Mouse (Mus musculus) MEL (cell line): Measurements from ENCODE around the gene Gm960. TPM values are rescaled to one million over a fixed set of nuclear protein-coding genes. Genes with fewer than 3 reads are reported as not detected.
"Not testable (repeated sequence)": the region's sequence is repeated elsewhere in the genome, so short reads cannot be mapped to it uniquely, and the experiment has no call there.

ENCODE experiments used
- DNase-seq: peaks from one replicate; pipeline ENCODE4 v3.0.0; 2011; ENCODE audit warnings: low read depth, low spot score
- H3K27ac ChIP-seq: 2 replicates; pipeline ENCODE4 v1.5.1; 2012; ENCODE audit warnings: low read depth, mild to moderate bottlenecking, control low read depth, low read length, moderate library complexity; ENCODE audit not compliant: control insufficient read depth
- H3K27me3 ChIP-seq, 2 experiments: fragments of 150-350 bp in 1 of 2; sonication (generic) in 1 of 2; 2 replicates each; pipeline ENCODE4 v1.6.1; 2012; ENCODE audit warnings: low read length in 2 of 2, mild to moderate bottlenecking in 2 of 2, improper control_type of control experiment in 1 of 2, moderate library complexity in 1 of 2; ENCODE audit not compliant: insufficient read depth in 2 of 2, control insufficient read depth in 1 of 2
- H3K36me3 ChIP-seq, 2 experiments: 2 replicates each; pipeline ENCODE4 v1.6.1; 2012 to 2014; ENCODE audit warnings: low read length in 2 of 2, improper control_type of control experiment in 1 of 2, inconsistent platforms in 1 of 2, mild to moderate bottlenecking in 1 of 2; ENCODE audit not compliant: insufficient read depth in 2 of 2, control insufficient read depth in 1 of 2
- H3K4me1 ChIP-seq, 2 experiments: fragments of 150-350 bp in 1 of 2; sonication (generic) in 1 of 2; 2 replicates each; pipeline ENCODE4 v1.6.1; 2012; ENCODE audit warnings: low read length in 2 of 2, improper control_type of control experiment in 1 of 2, mild to moderate bottlenecking in 1 of 2; ENCODE audit not compliant: insufficient read depth in 2 of 2, control insufficient read depth in 1 of 2
- H3K4me3 ChIP-seq, 2 experiments: fragments of 150-350 bp in 1 of 2; sonication (generic) in 1 of 2; 2 replicates each; pipeline ENCODE4 v1.5.1; 2012; ENCODE audit warnings: low read depth in 2 of 2, low read length in 2 of 2, mild to moderate bottlenecking in 2 of 2, moderate library complexity in 2 of 2, control low read depth in 1 of 2, improper control_type of control experiment in 1 of 2; ENCODE audit not compliant: control insufficient read depth in 1 of 2, insufficient read depth in 1 of 2
- H3K79me2 ChIP-seq: 2 replicates; pipeline ENCODE4 v1.6.1; 2012; ENCODE audit warnings: mild to moderate bottlenecking, low read length, moderate library complexity; ENCODE audit not compliant: control insufficient read depth, poor library complexity, insufficient read depth
- H3K9ac ChIP-seq: 2 replicates; pipeline ENCODE4 v1.6.1; 2012; ENCODE audit warnings: low read depth, mild to moderate bottlenecking, control low read depth, low read length, moderate library complexity; ENCODE audit not compliant: control insufficient read depth, poor library complexity, severe bottlenecking
- H3K9me3 ChIP-seq: fragments of 150-350 bp; sonication (generic); replicated peaks from 2 replicates; pipeline ENCODE4 v1.6.1; 2012; ENCODE audit warnings: mild to moderate bottlenecking, low read length, improper control_type of control experiment, moderate library complexity; ENCODE audit not compliant: insufficient read depth
- BHLHE40 ChIP-seq: IDR thresholded peaks from 2 replicates; pipeline ENCODE4 v1.6.1; 2012; ENCODE audit warnings: low read depth, mild to moderate bottlenecking, inconsistent platforms, low read length, improper control_type of control experiment, borderline replicate concordance
- CHD2 ChIP-seq: IDR thresholded peaks from 2 replicates; pipeline ENCODE4 v1.6.1; 2011; ENCODE audit warnings: low read length, improper control_type of control experiment
- CTCF ChIP-seq, 3 experiments: IDR thresholded peaks in 2 of 3; conservative IDR thresholded peaks in 1 of 3; 2 replicates each; pipeline ENCODE4 v1.5.1; 2011 to 2012; ENCODE audit warnings: low read length in 3 of 3, low read depth in 2 of 3, mild to moderate bottlenecking in 2 of 3, improper control_type of control experiment in 1 of 3, inconsistent platforms in 1 of 3, mixed read lengths in 1 of 3, moderate library complexity in 1 of 3; ENCODE audit not compliant: control insufficient read depth in 1 of 3, insufficient read depth in 1 of 3, poor library complexity in 1 of 3, severe bottlenecking in 1 of 3
- E2F4 ChIP-seq: IDR thresholded peaks from 2 replicates; pipeline ENCODE4 v1.6.1; 2011; ENCODE audit warnings: low read depth, low read length, improper control_type of control experiment, borderline replicate concordance
- EP300 ChIP-seq, 2 experiments: IDR thresholded peaks; 2 replicates each; pipeline ENCODE4 v1.6.1; 2011; ENCODE audit warnings: improper control_type of control experiment in 2 of 2, low read length in 2 of 2, low read depth in 1 of 2, mild to moderate bottlenecking in 1 of 2
- ETS1 ChIP-seq: IDR thresholded peaks from 2 replicates; pipeline ENCODE4 v1.6.1; 2012; ENCODE audit warnings: low read depth, mild to moderate bottlenecking, inconsistent platforms, low read length, improper control_type of control experiment, moderate library complexity
- GABPA ChIP-seq: IDR thresholded peaks from 2 replicates; pipeline ENCODE4 v1.6.1; 2012; ENCODE audit warnings: low read depth, mild to moderate bottlenecking, inconsistent platforms, low read length, improper control_type of control experiment, moderate library complexity
- JUND ChIP-seq: IDR thresholded peaks from 2 replicates; pipeline ENCODE4 v1.6.1; 2011; ENCODE audit warnings: low read depth, mild to moderate bottlenecking, improper control_type of control experiment, low read length
- KAT2A ChIP-seq: conservative IDR thresholded peaks from 2 replicates; pipeline ENCODE4 v1.6.1; 2012; ENCODE audit warnings: low read depth, low read length, improper control_type of control experiment, inconsistent platforms
- MAZ ChIP-seq: IDR thresholded peaks from 2 replicates; pipeline ENCODE4 v1.6.1; 2012; ENCODE audit warnings: low read depth, mild to moderate bottlenecking, inconsistent platforms, low read length, improper control_type of control experiment
- MEF2A ChIP-seq: IDR thresholded peaks from 2 replicates; pipeline ENCODE4 v1.6.1; 2014; ENCODE audit warnings: low read depth, mild to moderate bottlenecking, inconsistent platforms, low read length, improper control_type of control experiment; ENCODE audit not compliant: poor library complexity, insufficient replicate concordance, severe bottlenecking; ENCODE audit errors: extremely low read depth
- MYB ChIP-seq: IDR thresholded peaks from 2 replicates; pipeline ENCODE4 v1.6.1; 2011; ENCODE audit warnings: mild to moderate bottlenecking, low read depth, low read length, improper control_type of control experiment
- MYC ChIP-seq: IDR thresholded peaks from 2 replicates; pipeline ENCODE4 v1.6.1; 2011; ENCODE audit warnings: low read depth, mild to moderate bottlenecking, low read length, improper control_type of control experiment, moderate library complexity
- POLR2AphosphoS2 ChIP-seq: IDR thresholded peaks from 2 replicates; pipeline ENCODE4 v1.6.1; 2011; ENCODE audit warnings: low read length, improper control_type of control experiment
- POLR2AphosphoS5 ChIP-seq: IDR thresholded peaks from 2 replicates; pipeline ENCODE4 v1.6.1; 2012; ENCODE audit warnings: low read depth, borderline replicate concordance, mild to moderate bottlenecking, inconsistent platforms, low read length, moderate library complexity, mixed read lengths
- RAD21 ChIP-seq: IDR thresholded peaks from 2 replicates; pipeline ENCODE4 v1.6.1; 2011; ENCODE audit warnings: mild to moderate bottlenecking, low read depth, low read length, improper control_type of control experiment
- RCOR1 ChIP-seq: IDR thresholded peaks from 2 replicates; pipeline ENCODE4 v1.6.1; 2012; ENCODE audit warnings: low read depth, mild to moderate bottlenecking, inconsistent platforms, low read length, improper control_type of control experiment
- TBP ChIP-seq: IDR thresholded peaks from 2 replicates; pipeline ENCODE4 v1.8.0; 2011; ENCODE audit warnings: low read depth, low read length, improper control_type of control experiment
- TCF12 ChIP-seq: IDR thresholded peaks from 2 replicates; pipeline ENCODE4 v1.6.1; 2014; ENCODE audit warnings: low read depth, mild to moderate bottlenecking, inconsistent platforms, low read length, improper control_type of control experiment, moderate library complexity
- USF1 ChIP-seq: IDR thresholded peaks from 2 replicates; pipeline ENCODE4 v1.6.1; 2014; ENCODE audit warnings: low read depth, mild to moderate bottlenecking, inconsistent platforms, low read length, improper control_type of control experiment, moderate library complexity
- ZC3H11A ChIP-seq: IDR thresholded peaks from 2 replicates; pipeline ENCODE4 v1.6.1; 2012; ENCODE audit warnings: low read depth, mild to moderate bottlenecking, inconsistent platforms, low read length, improper control_type of control experiment
- ZKSCAN1 ChIP-seq: IDR thresholded peaks from 2 replicates; pipeline ENCODE4 v1.6.1; 2012; ENCODE audit warnings: low read depth, mild to moderate bottlenecking, inconsistent platforms, low read length, improper control_type of control experiment, moderate library complexity
- ZMIZ1 ChIP-seq: IDR thresholded peaks from 2 replicates; pipeline ENCODE4 v1.6.1; 2012; ENCODE audit warnings: low read depth, mild to moderate bottlenecking, inconsistent platforms, low read length, improper control_type of control experiment, moderate library complexity
- ZNF384 ChIP-seq: IDR thresholded peaks from 2 replicates; pipeline ENCODE4 v1.6.1; 2012; ENCODE audit warnings: low read depth, mild to moderate bottlenecking, inconsistent platforms, low read length, improper control_type of control experiment
- polyA plus RNA-seq, 2 experiments: library from polyadenylated mRNA; stranded (reverse) in 1 of 2; unstranded in 1 of 2; fragments of >175 nt in 1 of 2; fragments of >200 nt in 1 of 2; gene quantifications; 2 replicates each; pipeline versions ENCODE4 v1.2.1 to v1.2.4; 2012; ENCODE audit warnings: low replicate concordance in 2 of 2, low read depth in 1 of 2; ENCODE audit not compliant: insufficient read length in 2 of 2, insufficient read depth in 1 of 2, missing spikeins in 1 of 2
- total RNA-seq: library from RNA; depleted of rRNA; stranded (reverse); fragments of 300-350 nt; gene quantifications from 2 replicates; pipeline ENCODE4 v1.2.3, GENCODE M21; 2012

The Gm960 gene
- total and polyA plus RNA-seq, 3 experiments: 2.1 to 2.3 TPM; not detected in 1

DNA sequence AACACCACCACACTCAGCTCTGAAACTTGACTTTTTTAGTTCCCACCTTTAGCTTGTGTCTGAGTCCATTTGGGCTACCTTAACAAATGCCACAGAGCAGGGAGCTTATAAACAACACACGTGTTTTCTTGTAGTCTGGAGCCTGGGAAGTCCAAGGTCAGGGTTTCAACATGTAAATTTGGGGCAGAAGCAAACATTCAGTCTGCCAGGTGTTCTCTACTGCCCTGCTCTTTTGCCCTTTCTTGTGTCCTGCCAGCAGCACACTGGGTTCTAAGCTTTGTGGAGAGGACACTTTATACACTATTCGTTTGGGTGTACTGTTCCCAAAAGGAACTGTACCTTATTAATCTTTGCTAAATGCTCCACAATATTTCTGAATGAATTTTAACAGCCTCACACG is 110.0 kb downstream of the Gm960 start:
- no peak overlapping the region for H3K9ac ChIP-seq
- no peaks in the 10 kb centered on the region for H3K27me3 ChIP-seq
- TF ChIP-seq E2F4 (no peak), MEF2A (no peak), JUND (no peak), KAT2A (no peak), RCOR1 (no peak), ZMIZ1 (no peak), MAZ (no peak), ZNF384 (no peak), CTCF (IDR thresholded peaks at IDR 0.05 in 2 of 3, conservative IDR thresholded peaks at IDR 0.05 in 1 of 3; ENCODE audit: control insufficient read depth in 1 of 3, insufficient read depth in 1 of 3, low read depth in 2 of 3, low read length in 3 of 3, poor library complexity in 1 of 3, severe bottlenecking in 1 of 3) (no peak), POLR2AphosphoS2 (no peak), ZKSCAN1 (no peak), ETS1 (no peak), BHLHE40 (no peak), USF1 (no peak), CHD2 (no peak), ZC3H11A (no peak), GABPA (no peak), TBP (no peak)
- H3K4me3 ChIP-seq: no peak overlapping the region
- no peaks in the 10 kb centered on the region for H3K9me3 ChIP-seq
- no peak for DNase-seq
- H3K4me1 ChIP-seq: peaks cover 0 to 3% of the 10 kb centered on the region in 2 experiments; a peak in 2 of 4 replicates
- H3K27ac ChIP-seq: no peak overlapping the region
- H3K79me2 ChIP-seq: no peaks in the 10 kb centered on the region
- H3K36me3 ChIP-seq: no peaks in the 10 kb centered on the region; a peak in 1 of 4 replicates

- H3K4me3 ChIP-seq: no peak overlapping the region
- H3K27me3 ChIP-seq: no peaks in the 10 kb centered on the region
- H3K9me3 ChIP-seq: no peaks in the 10 kb centered on the region
- no peaks in the 10 kb centered on the region; a peak in 1 of 4 replicates for H3K36me3 ChIP-seq
- no peak overlapping the region for H3K27ac ChIP-seq
- peaks cover 0 to 3% of the 10 kb centered on the region in 2 experiments; a peak in 2 of 4 replicates for H3K4me1 ChIP-seq
- no peak overlapping the region for H3K9ac ChIP-seq
- TF ChIP-seq EP300 (IDR thresholded peaks at IDR 0.05; ENCODE audit: low read depth in 1 of 2, low read length in 2 of 2) (no peak), BHLHE40 (no peak), POLR2AphosphoS5 (no peak), TCF12 (no peak), MYB (no peak), MYC (no peak), ZNF384 (no peak), KAT2A (no peak), E2F4 (no peak), RAD21 (no peak)
- no peaks in the 10 kb centered on the region for H3K79me2 ChIP-seq
- DNase-seq: no peak
These were observed 111.0 kb downstream of the Gm960 start for GRCm38 (mm10) chr19:4587426-4587825.

DNA sequence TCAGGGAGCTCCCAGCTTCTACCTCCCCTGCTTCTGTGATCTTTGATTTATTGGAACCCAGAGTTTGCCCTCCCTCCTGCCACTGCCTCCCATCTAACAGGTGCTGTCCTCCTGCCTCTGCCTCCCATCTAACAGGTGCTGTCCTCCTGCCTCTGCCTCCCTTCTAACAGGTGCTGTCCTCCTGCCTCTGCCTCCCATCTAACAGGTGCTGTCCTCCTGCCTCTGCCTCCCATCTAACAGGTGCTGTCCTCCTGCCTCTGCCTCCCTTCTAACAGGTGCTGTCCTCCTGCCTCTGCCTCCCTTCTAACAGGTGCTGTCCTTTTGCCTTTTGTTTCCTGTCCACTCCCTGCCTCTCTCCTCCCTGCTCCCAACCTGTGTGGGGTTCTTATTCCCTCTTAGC is 111.7 kb downstream of the Gm960 start:
- not testable (repeated sequence) for H3K9me3 ChIP-seq, H3K27me3 ChIP-seq, H3K4me1 ChIP-seq, DNase-seq, H3K36me3 ChIP-seq, H3K9ac ChIP-seq, H3K79me2 ChIP-seq, H3K27ac ChIP-seq, H3K4me3 ChIP-seq
